Mouse (Mus musculus) liver, embryonic 13.5 days (tissue): ENCODE data around the gene Fxyd1. TPM values are rescaled to one million over a fixed set of nuclear protein-coding genes. Genes with fewer than 3 reads are reported as not detected.

Experiments
- ATAC-seq: fragments of 200-750 bp; cut with Nextera tagmentation; 2 replicates; pipeline ENCODE4 v1.8.0; 2017; ENCODE audit warnings: low read depth, mild to moderate bottlenecking, moderate number of reproducible peaks, moderate library complexity
- DNase-seq: peaks from one replicate; pipeline ENCODE4 v3.0.0; 2022
- H3K27ac ChIP-seq: fragments of 300-500 bp; sonication (generic); 2 replicates; pipeline ENCODE4 v1.5.1; 2015; ENCODE audit warnings: moderate library complexity, mild to moderate bottlenecking, inconsistent platforms
- H3K27me3 ChIP-seq: fragments of 300-500 bp; sonication (generic); 2 replicates; pipeline ENCODE4 v1.6.1; 2015; ENCODE audit warnings: mild to moderate bottlenecking, inconsistent platforms
- H3K36me3 ChIP-seq: fragments of 300-500 bp; sonication (generic); 2 replicates; pipeline ENCODE4 v1.6.1; 2015; ENCODE audit warnings: mild to moderate bottlenecking, inconsistent platforms
- H3K4me1 ChIP-seq: fragments of 300-500 bp; sonication (generic); replicated peaks from 2 replicates; pipeline ENCODE4 v1.6.1; 2015; ENCODE audit warnings: inconsistent platforms
- H3K4me2 ChIP-seq: fragments of 300-500 bp; sonication (generic); 2 replicates; pipeline ENCODE4 v1.6.1; 2015; ENCODE audit warnings: inconsistent platforms, mild to moderate bottlenecking, moderate library complexity
- H3K4me3 ChIP-seq: fragments of 300-500 bp; sonication (generic); replicated peaks from 2 replicates; pipeline ENCODE4 v1.5.1; 2015; ENCODE audit warnings: mild to moderate bottlenecking, inconsistent platforms
- H3K9ac ChIP-seq: fragments of 300-500 bp; sonication (generic); 2 replicates; pipeline ENCODE4 v1.6.1; 2015; ENCODE audit warnings: mild to moderate bottlenecking, inconsistent platforms
- H3K9me3 ChIP-seq: fragments of 300-500 bp; sonication (generic); replicated peaks from 2 replicates; pipeline ENCODE4 v1.6.1; 2016; ENCODE audit warnings: inconsistent platforms
- WGBS: fragments of 180-500 bp; shearing (Covaris S2); methylation state at CpG from one replicate; pipeline ENCODE4 v1.1.7; 2015; ENCODE audit not compliant: insufficient replicate concordance; 5-methylcytosine and 5-hydroxymethylcytosine counted together
- polyA plus RNA-seq: library from polyadenylated mRNA; unstranded; fragments of >200 nt; fragmentation: Nextera tagmentation; extraction: Ambion mirVana; gene quantifications from 2 replicates; pipeline ENCODE4 v1.2.1, GENCODE M21; 2015

Gene Fxyd1
- polyA plus RNA-seq, 1 experiment from 2014 or later: 41.1 TPM

DNA sequence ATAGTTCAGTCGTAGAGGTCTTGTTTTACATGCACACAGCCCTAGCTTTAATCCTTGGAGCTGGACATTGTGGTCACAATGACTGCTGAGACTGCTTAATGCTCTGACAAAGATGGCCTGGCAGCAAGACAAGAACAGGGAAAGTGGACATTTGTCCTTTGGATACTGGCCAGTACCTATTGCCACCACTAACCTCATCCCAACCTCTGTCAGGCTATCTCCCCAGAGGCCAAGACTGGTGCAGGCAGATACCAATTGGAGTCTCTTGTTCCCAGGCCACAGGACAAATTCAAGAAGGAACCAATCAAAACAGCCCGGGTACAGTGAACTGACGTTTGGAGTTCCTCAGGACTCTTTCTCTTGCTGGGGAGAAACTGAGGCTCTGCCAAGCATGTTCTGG, 31.2 kb upstream of the Fxyd1 start:
- no peak overlapping the region for H3K4me3 ChIP-seq
- no peak overlapping the region for H3K27ac ChIP-seq
- WGBS: 43% methylated on average over 3 of the region's 3 CpGs
- H3K9ac ChIP-seq: no peak overlapping the region
- H3K4me1 ChIP-seq: peaks cover 11% of the 10 kb centered on the region
- no peaks in the 10 kb centered on the region for H3K27me3 ChIP-seq
- ATAC-seq (no peak), DNase-seq (no peak)
- no peak overlapping the region for H3K4me2 ChIP-seq
- no peaks in the 10 kb centered on the region for H3K36me3 ChIP-seq
- H3K9me3 ChIP-seq: no peaks in the 10 kb centered on the region

DNA sequence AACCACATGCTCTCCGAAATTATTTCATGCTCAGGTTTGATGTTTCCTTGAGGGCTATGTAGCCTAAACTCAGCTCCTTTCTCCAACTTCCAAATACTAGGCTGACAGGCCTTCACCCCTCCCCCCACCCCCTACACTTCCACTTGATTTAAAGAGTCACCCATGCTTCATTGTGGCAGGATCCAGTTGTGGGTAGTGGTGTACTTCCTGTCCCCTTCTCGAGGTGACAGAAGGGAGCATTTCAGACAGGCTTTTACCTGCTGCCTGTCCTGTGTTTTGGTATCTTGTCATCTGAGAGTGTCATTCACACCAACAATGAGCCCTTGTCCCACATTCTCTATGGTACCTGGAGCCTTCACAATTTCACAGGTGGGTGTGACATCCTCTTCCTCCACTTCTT, 30.3 kb upstream of the Fxyd1 start:
- DNase-seq (no peak), ATAC-seq (no peak)
- no peaks in the 10 kb centered on the region for H3K36me3 ChIP-seq
- H3K27me3 ChIP-seq: no peaks in the 10 kb centered on the region
- no peak overlapping the region for H3K9ac ChIP-seq
- H3K4me1 ChIP-seq: peaks cover 11% of the 10 kb centered on the region
- no peak overlapping the region for H3K4me2 ChIP-seq
- H3K4me3 ChIP-seq: no peak overlapping the region
- no peaks in the 10 kb centered on the region for H3K9me3 ChIP-seq
- 21% methylated on average over 2 of the region's 2 CpGs for WGBS
- no peak overlapping the region for H3K27ac ChIP-seq

DNA sequence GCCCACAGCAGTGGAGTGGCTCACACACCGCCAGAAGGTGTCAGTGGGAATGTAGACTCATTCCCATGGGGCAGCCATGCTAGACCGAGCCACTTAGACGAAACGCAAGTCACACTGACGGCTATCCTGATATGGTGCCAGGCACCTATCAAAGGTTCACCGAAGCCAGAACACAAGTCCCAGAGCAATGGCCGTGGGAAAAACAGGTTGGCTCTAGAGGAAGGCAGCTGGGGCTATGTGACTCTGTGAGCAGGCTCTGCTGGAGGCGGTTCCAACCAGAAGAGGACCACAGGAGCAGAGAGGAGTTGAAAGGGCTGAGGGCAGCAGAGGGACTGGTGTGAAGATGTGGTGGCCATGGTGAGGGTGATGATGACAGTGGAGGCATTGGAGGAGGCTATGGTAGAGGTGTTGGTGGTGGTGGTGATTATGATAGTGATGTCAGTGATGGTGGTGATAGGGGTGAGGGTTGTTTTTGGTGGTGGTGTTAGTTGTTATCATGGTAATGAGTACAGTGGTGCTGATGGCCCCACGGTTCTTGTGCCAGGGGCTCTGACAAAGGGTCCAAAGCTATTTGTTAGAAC, 29.3 kb upstream of the Fxyd1 start:
- Histone ChIP-seq H3K4me2 (no peak overlapping the region), H3K27ac (no peak overlapping the region)

DNA sequence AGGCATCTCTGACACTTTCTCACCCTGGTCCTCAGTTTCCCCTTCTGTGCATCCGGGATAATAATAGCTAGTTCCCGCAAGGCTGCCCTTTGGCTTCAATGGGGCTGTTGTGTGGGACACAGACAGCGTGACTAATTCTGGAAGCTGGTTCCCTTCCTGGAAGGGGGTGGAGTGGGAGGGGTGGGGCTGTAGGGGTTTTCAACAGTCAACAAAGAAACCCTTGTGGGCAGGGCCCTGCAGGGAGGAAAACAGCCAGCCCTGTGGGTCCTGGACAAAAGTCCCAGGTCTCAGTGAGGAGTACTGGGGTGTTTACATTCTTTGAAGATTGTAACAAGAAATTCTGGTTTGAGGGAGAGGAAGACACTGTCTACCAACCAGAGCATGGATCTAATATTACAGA, 28.2 kb upstream of the Fxyd1 start:
- no peaks in the 10 kb centered on the region for H3K9me3 ChIP-seq
- no peaks in the 10 kb centered on the region for H3K36me3 ChIP-seq
- H3K27ac ChIP-seq: no peak overlapping the region; the same call in 1 of the 2 replicates
- no peak for ATAC-seq
- WGBS: 44% methylated on average over 3 of the region's 3 CpGs
- H3K4me3 ChIP-seq: no peak overlapping the region
- H3K9ac ChIP-seq: no peak overlapping the region
- peaks cover 11% of the 10 kb centered on the region for H3K4me1 ChIP-seq
- DNase-seq: no peak
- H3K27me3 ChIP-seq: no peaks in the 10 kb centered on the region
- no peak overlapping the region for H3K4me2 ChIP-seq

More for the DNA sequence above, 29.3 kb upstream of the Fxyd1 start:
- Histone ChIP-seq H3K9me3 (no peaks in the 10 kb centered on the region), H3K36me3 (no peaks in the 10 kb centered on the region), H3K27me3 (no peaks in the 10 kb centered on the region), H3K9ac (no peak overlapping the region), H3K4me3 (no peak overlapping the region), H3K4me1 (peaks cover 11% of the 10 kb centered on the region)
- DNase-seq (no peak), ATAC-seq (no peak)
- WGBS: 71% methylated on average over 9 of the region's 9 CpGs

DNA sequence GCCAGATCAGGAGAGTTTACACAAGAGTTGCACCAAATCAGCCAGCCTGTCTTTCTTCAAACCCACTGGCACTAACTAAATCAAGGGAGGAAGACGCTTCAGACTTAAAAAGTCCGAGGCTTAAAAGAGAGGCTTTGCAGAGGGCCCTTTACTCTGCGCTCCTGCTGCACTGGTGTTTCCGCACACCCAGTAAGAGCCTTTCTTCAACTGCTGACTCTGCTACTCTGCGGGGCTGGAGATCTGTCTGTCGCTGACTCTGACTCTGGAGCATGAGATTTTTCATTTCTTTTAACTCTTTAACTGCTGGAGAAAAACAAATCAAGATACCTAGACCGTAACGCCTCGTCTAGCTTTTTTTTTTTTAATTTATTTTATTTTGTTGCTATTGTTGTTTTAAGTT, 27.1 kb upstream of the Fxyd1 start:
- H3K27ac ChIP-seq: 0 out of 2 replicates have a peak overlapping the region, but pooled peaks have one; percentile 18
- H3K9me3 ChIP-seq: no peaks in the 10 kb centered on the region
- WGBS: 50% methylated on average over 9 of the region's 9 CpGs
- no peak overlapping the region for H3K4me3 ChIP-seq
- ATAC-seq (no peak), DNase-seq (no peak)
- H3K9ac ChIP-seq: no peak overlapping the region
- H3K4me1 ChIP-seq: peaks cover 11% of the 10 kb centered on the region
- H3K27me3 ChIP-seq: no peaks in the 10 kb centered on the region
- H3K36me3 ChIP-seq: no peaks in the 10 kb centered on the region
- no peak overlapping the region for H3K4me2 ChIP-seq

DNA sequence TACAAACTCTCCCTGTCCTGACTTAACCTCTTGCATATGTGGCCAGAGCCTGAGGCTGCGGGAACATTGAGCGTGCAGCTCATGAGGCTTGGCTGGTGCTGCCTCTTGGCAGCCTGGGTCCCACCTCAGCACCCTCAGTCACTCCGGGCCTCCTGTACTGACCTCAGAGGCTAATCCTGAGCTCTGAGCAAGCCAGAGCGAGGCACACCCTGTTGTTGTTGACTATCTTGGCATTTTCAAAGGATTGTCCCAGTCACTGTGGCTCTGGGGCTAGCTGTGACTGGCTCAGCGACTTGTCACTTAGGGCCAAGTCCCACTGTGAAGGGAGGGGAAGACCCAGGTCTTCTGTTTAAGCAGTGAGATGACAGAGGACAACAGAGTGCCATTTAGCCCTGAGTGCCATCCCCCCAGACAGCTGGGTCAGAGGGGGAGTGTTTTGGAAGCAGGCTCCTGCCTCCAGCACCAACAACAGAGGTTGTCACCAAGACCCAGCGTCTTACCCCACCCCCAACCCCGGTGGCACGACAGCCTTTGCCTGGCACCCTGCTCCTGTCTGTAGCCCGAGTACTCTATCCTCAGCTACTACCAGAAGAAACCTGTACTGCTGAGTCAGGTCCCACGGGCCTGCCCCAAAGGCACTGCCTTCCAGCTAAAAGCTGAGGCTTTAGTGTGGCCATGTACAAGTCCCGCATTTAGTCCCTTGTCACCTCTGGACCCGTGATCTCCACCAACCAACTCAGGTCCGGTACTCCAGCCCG, 26.0 kb upstream of the Fxyd1 start:
- no peak overlapping the region for H3K4me3 ChIP-seq
- no peaks in the 10 kb centered on the region for H3K9me3 ChIP-seq
- H3K36me3 ChIP-seq: no peaks in the 10 kb centered on the region
- no peak overlapping the region for H3K4me2 ChIP-seq
- no peak overlapping the region for H3K27ac ChIP-seq
- WGBS: 62% methylated on average over 14 of the region's 14 CpGs
- H3K9ac ChIP-seq: no peak overlapping the region
- H3K4me1 ChIP-seq: peaks cover 11% of the 10 kb centered on the region
- no peak for DNase-seq
- no peak for ATAC-seq
- H3K27me3 ChIP-seq: no peaks in the 10 kb centered on the region

DNA sequence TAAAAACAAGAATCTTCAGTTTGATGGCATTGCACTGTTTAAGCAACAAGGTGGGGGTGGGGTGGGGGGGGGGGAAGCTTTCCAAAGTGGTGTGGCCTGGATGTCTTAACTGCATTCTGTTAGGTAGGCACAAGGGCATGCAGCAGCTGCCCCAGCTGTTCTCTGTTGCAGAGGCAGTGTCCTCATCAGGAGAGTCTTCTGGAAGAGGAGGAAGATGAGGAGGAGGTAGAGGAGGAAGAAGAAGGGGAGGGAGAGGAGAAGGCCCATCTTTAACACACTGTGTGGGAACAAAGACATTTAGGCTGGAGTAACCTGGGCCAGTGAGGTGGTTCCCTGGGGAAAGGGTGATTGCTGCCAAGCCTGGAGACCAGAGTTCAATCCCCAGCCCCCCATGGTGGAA, 25.1 kb upstream of the Fxyd1 start:
- Histone ChIP-seq H3K4me3 (no peak overlapping the region), H3K9ac (no peak overlapping the region), H3K4me2 (no peak overlapping the region), H3K27ac (no peak overlapping the region), H3K9me3 (no peaks in the 10 kb centered on the region), H3K27me3 (no peaks in the 10 kb centered on the region), H3K4me1 (peaks cover 11% of the 10 kb centered on the region), H3K36me3 (no peaks in the 10 kb centered on the region)
- DNase-seq: no peak
- no peak for ATAC-seq

DNA sequence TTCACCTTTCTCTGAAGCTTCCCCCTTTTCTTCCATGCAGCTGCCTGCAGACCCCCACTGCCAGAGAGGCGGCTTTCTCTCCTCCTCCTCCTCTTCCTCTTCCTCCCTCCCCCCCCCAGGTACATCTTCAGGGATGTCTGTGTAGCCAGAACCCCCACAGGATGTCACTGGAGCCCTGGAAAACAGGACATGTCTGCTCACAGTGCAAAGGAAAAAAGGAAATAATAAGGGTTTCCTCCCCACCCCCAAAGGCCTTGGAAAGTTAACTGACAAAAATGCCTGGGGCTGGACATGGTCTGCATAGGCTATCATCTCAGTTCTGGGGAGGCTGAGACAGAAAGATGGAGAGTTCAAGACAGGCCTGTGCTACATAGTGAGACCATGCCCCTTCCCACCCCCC, 24.1 kb upstream of the Fxyd1 start:
- WGBS: 30% methylated on average over 1 of the region's 1 CpGs
- no peak overlapping the region for H3K9ac ChIP-seq
- no peak overlapping the region for H3K27ac ChIP-seq
- ATAC-seq (no peak), DNase-seq (no peak)
- H3K4me1 ChIP-seq: peaks cover 11% of the 10 kb centered on the region
- H3K36me3 ChIP-seq: no peaks in the 10 kb centered on the region
- no peak overlapping the region for H3K4me3 ChIP-seq
- no peaks in the 10 kb centered on the region for H3K27me3 ChIP-seq
- no peaks in the 10 kb centered on the region for H3K9me3 ChIP-seq
- H3K4me2 ChIP-seq: no peak overlapping the region

DNA sequence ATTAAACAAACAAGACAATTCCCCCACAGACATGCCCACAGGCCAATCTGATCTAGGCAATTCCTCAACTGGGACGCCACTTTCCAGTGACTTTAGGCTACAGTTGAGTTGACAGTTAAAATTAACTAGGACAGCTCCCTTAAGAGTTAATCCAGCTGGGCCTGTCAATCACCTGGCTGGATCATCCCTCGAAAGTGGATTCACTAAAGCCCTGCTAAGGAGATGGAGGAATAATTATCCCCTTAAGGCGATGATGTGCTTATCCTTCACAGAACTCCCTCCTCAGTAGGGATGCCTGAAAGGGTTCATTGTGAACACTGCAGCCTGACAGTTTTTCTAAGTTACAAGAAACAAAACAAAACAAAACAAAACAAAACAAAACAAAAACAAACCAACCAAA, 23.6 kb upstream of the Fxyd1 start:
- peaks cover 11% of the 10 kb centered on the region for H3K4me1 ChIP-seq
- no peak overlapping the region for H3K27ac ChIP-seq
- H3K4me3 ChIP-seq: no peak overlapping the region
- DNase-seq (no peak), ATAC-seq (no peak)
- H3K27me3 ChIP-seq: no peaks in the 10 kb centered on the region
- no peak overlapping the region for H3K9ac ChIP-seq
- H3K36me3 ChIP-seq: no peaks in the 10 kb centered on the region
- no peak overlapping the region for H3K4me2 ChIP-seq
- H3K9me3 ChIP-seq: no peaks in the 10 kb centered on the region
- WGBS: 54% methylated on average over 3 of the region's 3 CpGs

DNA sequence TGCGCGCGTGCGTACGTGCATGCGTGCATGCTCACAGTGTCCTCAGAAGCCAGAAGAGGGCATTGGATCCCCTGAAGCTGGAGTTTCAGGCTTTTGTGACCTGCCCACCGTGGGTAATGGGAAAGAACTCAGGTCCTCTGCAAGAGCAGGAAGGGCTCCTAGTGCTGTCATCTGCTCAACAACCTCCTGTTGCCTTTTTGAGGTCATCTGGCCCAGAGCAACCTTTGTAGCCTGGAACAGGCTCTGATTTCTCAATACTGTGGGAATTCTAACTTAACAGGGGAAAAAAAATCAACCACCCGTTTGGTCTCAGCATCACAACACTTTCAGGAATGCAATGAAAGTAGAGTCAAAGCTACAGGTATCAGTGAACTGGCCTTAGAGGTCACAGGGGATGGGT, 22.7 kb upstream of the Fxyd1 start:
- DNase-seq: no peak
- 75% methylated on average over 8 of the region's 8 CpGs for WGBS
- H3K36me3 ChIP-seq: no peaks in the 10 kb centered on the region
- ATAC-seq: no peak
- H3K27me3 ChIP-seq: no peaks in the 10 kb centered on the region
- peaks cover 10% of the 10 kb centered on the region for H3K4me1 ChIP-seq
- H3K4me2 ChIP-seq: no peak overlapping the region
- no peak overlapping the region for H3K9ac ChIP-seq
- no peak overlapping the region for H3K4me3 ChIP-seq
- H3K27ac ChIP-seq: no peak overlapping the region
- H3K9me3 ChIP-seq: no peaks in the 10 kb centered on the region

DNA sequence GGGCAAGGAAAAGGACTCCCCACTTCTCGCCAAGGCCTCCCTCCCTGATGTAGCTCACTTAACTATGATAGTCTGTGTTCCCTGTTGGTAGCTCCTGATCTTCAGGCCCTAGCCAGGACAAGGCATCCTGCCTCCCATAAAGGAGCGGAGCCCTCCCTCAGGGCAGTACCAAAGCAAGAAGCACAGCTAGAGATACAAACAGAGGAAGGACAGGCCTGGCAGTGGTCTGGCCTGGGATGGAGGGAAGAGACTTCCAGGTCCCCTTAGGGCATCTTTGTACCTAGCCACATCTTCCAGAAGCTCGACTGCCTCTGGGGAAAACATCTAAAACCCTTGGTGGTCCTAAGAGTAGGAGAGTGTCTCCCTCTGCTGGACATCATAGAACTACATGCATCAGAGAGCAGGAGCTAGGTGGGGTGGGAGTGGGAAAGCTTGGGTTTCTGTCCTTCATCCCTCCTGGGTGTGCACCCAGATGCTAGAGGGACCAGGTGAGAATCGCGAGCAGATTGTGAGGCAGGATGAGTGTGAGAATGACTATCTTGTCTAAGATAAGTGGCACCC, 21.0 kb upstream of the Fxyd1 start:
- 29% methylated on average over 5 of the region's 5 CpGs for WGBS

DNA sequence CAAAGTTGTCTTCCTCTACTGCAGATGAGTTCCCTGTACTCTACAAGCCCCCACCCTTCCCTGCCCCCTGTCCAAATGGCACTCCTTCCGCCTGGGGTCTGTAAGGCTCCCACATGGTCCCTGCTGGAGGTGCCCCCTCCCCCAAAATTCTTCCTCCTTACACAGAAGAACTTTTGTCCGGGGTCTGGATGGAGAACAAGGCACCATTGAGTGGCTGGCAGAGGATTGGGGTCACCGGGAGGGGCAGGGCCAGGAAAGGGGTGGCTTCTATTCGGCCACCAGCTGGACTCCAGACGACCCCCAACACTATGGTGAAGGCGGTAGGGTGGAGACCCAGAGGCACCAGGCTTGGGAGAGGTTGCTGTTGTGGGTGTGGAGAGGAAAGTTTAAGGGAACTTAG, 20.5 kb upstream of the Fxyd1 start:
- no peak overlapping the region for H3K9ac ChIP-seq
- H3K27ac ChIP-seq: no peak overlapping the region
- H3K4me1 ChIP-seq: 0 out of 2 replicates have a peak, but pooled peaks cover 2% of the 10 kb centered on the region
- H3K4me2 ChIP-seq: no peak overlapping the region
- WGBS: 51% methylated on average over 6 of the region's 6 CpGs
- DNase-seq: no peak
- H3K36me3 ChIP-seq: no peaks in the 10 kb centered on the region
- ATAC-seq: no peak
- H3K4me3 ChIP-seq: no peak overlapping the region
- no peaks in the 10 kb centered on the region for H3K27me3 ChIP-seq
- no peaks in the 10 kb centered on the region for H3K9me3 ChIP-seq

More for the DNA sequence above, 21.0 kb upstream of the Fxyd1 start:
- no peak overlapping the region for H3K4me3 ChIP-seq
- 0 out of 2 replicates have a peak, but pooled peaks cover 2% of the 10 kb centered on the region for H3K4me1 ChIP-seq
- H3K4me2 ChIP-seq: no peak overlapping the region
- no peak overlapping the region for H3K9ac ChIP-seq
- no peaks in the 10 kb centered on the region for H3K36me3 ChIP-seq
- no peak overlapping the region for H3K27ac ChIP-seq
- no peak for ATAC-seq
- DNase-seq: no peak
- H3K27me3 ChIP-seq: no peaks in the 10 kb centered on the region
- H3K9me3 ChIP-seq: no peaks in the 10 kb centered on the region
